Mouse (Mus musculus) E14TG2a.4 (cell line): ENCODE results near the gene Osbpl3.

ENCODE experiments used
- CTCF ChIP-seq: conservative IDR thresholded peaks from 2 replicates; pipeline ENCODE4 v1.5.1; 2014; ENCODE audit warnings: low read length
- NANOG ChIP-seq: IDR thresholded peaks from 2 replicates; pipeline ENCODE4 v1.6.1; 2014; ENCODE audit warnings: borderline replicate concordance, low read length, mixed read lengths

DNA sequence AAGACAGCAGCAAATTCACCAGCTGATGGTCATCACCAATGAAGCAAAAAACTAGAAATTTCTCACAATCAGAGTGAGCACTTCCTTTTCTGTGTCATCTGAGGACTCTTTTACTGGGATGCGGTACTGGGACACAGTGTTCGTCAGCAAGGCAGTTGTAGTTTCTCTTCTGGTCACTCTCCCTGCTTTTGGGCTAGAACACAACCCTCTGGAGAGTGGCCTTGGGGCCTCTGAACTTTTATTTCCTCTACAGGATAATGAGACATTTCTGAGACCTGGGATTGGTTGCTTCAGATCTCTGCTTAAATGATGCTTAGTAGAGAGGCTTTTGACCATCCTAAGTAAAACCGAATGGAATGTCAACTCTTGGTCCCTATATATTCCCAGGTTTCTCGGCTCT, 29.4 kb downstream of the Osbpl3 start:
- no peak for TF ChIP-seq CTCF
- TF ChIP-seq NANOG: no peak
